Mouse (Mus musculus) monocyte, adult 2 months (primary cell): ENCODE measurements around the gene Atp6ap2.
"Not testable (repeated sequence)": the region's sequence is repeated elsewhere in the genome, so short reads cannot be mapped to it uniquely, and the experiment has no call there.

Source experiments
- DNase-seq, 2 experiments: peaks; one replicate each; pipeline ENCODE4 v3.0.0; 2022; ENCODE audit warnings: low spot score in 2 of 2, low read depth in 1 of 2

Atp6ap2 gene

GRCm38 (mm10) chrX:12587192-12587957, at the start of gene Atp6ap2:
Gene Atp6ap2, plus strand, starts transcription at chrX:12587801.
- peak; percentile 83 to 87 for DNase-seq

- no peak for DNase-seq
Measured at GRCm38 (mm10) chrX:12544417-12544816, 43.2 kb upstream of the Atp6ap2 start.

- no peak for DNase-seq
Measured at GRCm38 (mm10) chrX:12557086-12557485, 30.5 kb upstream of the Atp6ap2 start.

GRCm38 (mm10) chrX:12571407-12571806, 16.2 kb upstream of the Atp6ap2 start:
- DNase-seq: no peak

GRCm38 (mm10) chrX:12577936-12578335, 9.7 kb upstream of the Atp6ap2 start:
- DNase-seq: no peak

- no peak for DNase-seq
Measured at GRCm38 (mm10) chrX:12578339-12578868, 9.2 kb upstream of the Atp6ap2 start.

- no peak for DNase-seq
Measured at GRCm38 (mm10) chrX:12583261-12583660, 4.3 kb upstream of the Atp6ap2 start.

- DNase-seq: no peak
Measured at GRCm38 (mm10) chrX:12587958-12588355, 356 bp downstream of the Atp6ap2 start.

GRCm38 (mm10) chrX:12591401-12591943, 3.9 kb downstream of the Atp6ap2 start:
- DNase-seq: no peak

GRCm38 (mm10) chrX:12592011-12592410, 4.4 kb downstream of the Atp6ap2 start:
- no peak for DNase-seq

GRCm38 (mm10) chrX:12593824-12594223, 6.2 kb downstream of the Atp6ap2 start:
- DNase-seq: no peak

- not testable (repeated sequence) for DNase-seq
Measured at GRCm38 (mm10) chrX:12610541-12610940, 22.9 kb downstream of the Atp6ap2 start.

GRCm38 (mm10) chrX:12611211-12611610, 23.6 kb downstream of the Atp6ap2 start:
- no peak for DNase-seq

- not testable (repeated sequence) for DNase-seq
Measured at GRCm38 (mm10) chrX:12612360-12612759, 24.8 kb downstream of the Atp6ap2 start.

- DNase-seq: no peak
Measured at GRCm38 (mm10) chrX:12625131-12625530, 37.5 kb downstream of the Atp6ap2 start.

GRCm38 (mm10) chrX:12644976-12645375, 57.4 kb downstream of the Atp6ap2 start:
- no peak for DNase-seq

GRCm38 (mm10) chrX:12645531-12646304, 58.1 kb downstream of the Atp6ap2 start:
- DNase-seq: no peak

- DNase-seq: no peak
Measured at GRCm38 (mm10) chrX:12651906-12652305, 64.3 kb downstream of the Atp6ap2 start.

- no peak for DNase-seq
Measured at GRCm38 (mm10) chrX:12653879-12654278, 66.3 kb downstream of the Atp6ap2 start.
